Comparison of ENCODE assay signal across 18 mouse cellular contexts in the genomic region with DNA sequence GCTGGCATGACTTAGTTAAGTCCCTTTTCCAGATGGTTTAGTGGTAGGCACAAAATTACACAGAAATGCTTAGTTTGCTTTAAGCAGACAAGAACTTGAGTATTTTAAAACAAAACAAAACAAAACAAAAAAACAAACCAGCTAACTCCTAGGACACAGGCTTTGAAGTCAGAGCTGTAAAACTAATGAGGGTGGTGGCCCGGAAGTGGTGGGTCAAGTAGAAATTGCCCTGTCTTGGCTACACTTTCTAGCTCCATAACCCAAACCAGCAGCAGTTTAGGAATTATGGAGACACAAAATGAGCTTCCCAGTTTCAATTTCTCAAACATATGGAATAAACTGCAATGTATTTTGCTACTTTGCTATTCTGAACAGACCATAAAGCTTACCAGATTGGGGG. TPM values are rescaled to one million over a fixed set of nuclear protein-coding genes. Genes with fewer than 3 reads are reported as not detected.
A peak's percentile ranks its signal among the peaks of the same experiment; 100 is the strongest.
DNase-seq lines count a peak whose midpoint lies in the region; ATAC-seq and TF ChIP-seq lines count a peak whose summit lies in the region.
"Had no signal": no experiment of that assay in that cellular context is flagged by ENCODE, and none has a peak within 500 bp of the region (broad histone marks: within the 10 kb centered on the region; RNA-seq: fewer than 3 reads in every experiment).

No protein-coding gene starts in this region.

- no peaks in the 10 kb centered on the region for H3K27me3 ChIP-seq in embryonic facial prominence, embryonic 15.5 days
- no peaks in the 10 kb centered on the region for H3K27me3 ChIP-seq in embryonic facial prominence, embryonic 10.5 days (replicated peaks; ENCODE audit: low read depth, poor library complexity, severe bottlenecking)
- H3K27me3 ChIP-seq in lung, embryonic 14.5 days (ENCODE audit: insufficient read depth, low read length): no peaks in the 10 kb centered on the region
- H3K27me3 ChIP-seq: forebrain, embryonic 15.5 days; heart, embryonic 13.5 days; Patski had no signal

- no peak overlapping the region for H3K9ac ChIP-seq in embryonic facial prominence, embryonic 15.5 days
- no peak overlapping the region for H3K9ac ChIP-seq in lung, embryonic 14.5 days
- H3K9ac ChIP-seq: forebrain, embryonic 15.5 days; heart, embryonic 13.5 days had no signal

- no peak overlapping the region for H3K4me2 ChIP-seq in embryonic facial prominence, embryonic 15.5 days (replicated peaks)
- H3K4me2 ChIP-seq in lung, embryonic 14.5 days: no peak overlapping the region
- H3K4me2 ChIP-seq: forebrain, embryonic 15.5 days; heart, embryonic 13.5 days had no signal

- H3K4me1 ChIP-seq in embryonic facial prominence, embryonic 15.5 days: peaks cover 14% of the 10 kb centered on the region; the same call in 1 of the 2 replicates
- H3K4me1 ChIP-seq in embryonic facial prominence, embryonic 10.5 days: peaks cover 54% of the 10 kb centered on the region
- H3K4me1 ChIP-seq in lung, embryonic 14.5 days (ENCODE audit: insufficient read depth): peaks cover 9% of the 10 kb centered on the region; the same call in 1 of the 2 replicates

- 0 out of 2 replicates have a peak overlapping the region, but pooled peaks have one; percentile 3 for H3K27ac ChIP-seq in embryonic facial prominence, embryonic 15.5 days (replicated peaks)
- H3K27ac ChIP-seq in embryonic facial prominence, embryonic 10.5 days (replicated peaks): no peak overlapping the region
- H3K27ac ChIP-seq in lung, embryonic 14.5 days (ENCODE audit: low read depth): no peak overlapping the region
- H3K27ac ChIP-seq: forebrain, embryonic 15.5 days; heart, embryonic 13.5 days had no signal

- H3K9me3 ChIP-seq in embryonic facial prominence, embryonic 15.5 days (replicated peaks): no peaks in the 10 kb centered on the region
- H3K9me3 ChIP-seq in embryonic facial prominence, embryonic 10.5 days: no peaks in the 10 kb centered on the region
- no peaks in the 10 kb centered on the region for H3K9me3 ChIP-seq in lung, embryonic 14.5 days (ENCODE audit: low read depth, low read length)
- H3K9me3 ChIP-seq: forebrain, embryonic 15.5 days; heart, embryonic 13.5 days had no signal

- H3K4me3 ChIP-seq in embryonic facial prominence, embryonic 15.5 days (replicated peaks): no peak overlapping the region
- H3K4me3 ChIP-seq in embryonic facial prominence, embryonic 10.5 days: no peak overlapping the region
- H3K4me3 ChIP-seq in lung, embryonic 14.5 days (ENCODE audit: low read depth, low read length): no peak overlapping the region
- H3K4me3 ChIP-seq: forebrain, embryonic 15.5 days; heart, embryonic 13.5 days had no signal

- no peaks in the 10 kb centered on the region for H3K36me3 ChIP-seq in embryonic facial prominence, embryonic 15.5 days
- H3K36me3 ChIP-seq in embryonic facial prominence, embryonic 10.5 days (replicated peaks): no peaks in the 10 kb centered on the region; the same call in 1 of the 2 replicates
- no peaks in the 10 kb centered on the region for H3K36me3 ChIP-seq in lung, embryonic 14.5 days (ENCODE audit: insufficient read depth)
- H3K36me3 ChIP-seq: forebrain, embryonic 15.5 days had no signal

- WGBS in embryonic facial prominence, embryonic 15.5 days: 42% methylated on average over 1 of the region's 1 CpGs
- WGBS in embryonic facial prominence, embryonic 10.5 days: 78% methylated on average over 1 of the region's 1 CpGs
- WGBS in lung, embryonic 14.5 days: 41% methylated on average over 1 of the region's 1 CpGs

- no peak for TF ChIP-seq CTCF in lung, embryonic 14.5 days (IDR thresholded peaks at IDR 0.05; ENCODE audit: low read depth)

- DNase-seq in embryonic facial prominence, embryonic 10.5 days (ENCODE audit: low spot score): no peak
- peak; percentile 67 for DNase-seq in kidney, postnatal 10 days
- no peak for DNase-seq in kidney, adult 8-10 months
- DNase-seq in lung, embryonic 14.5 days: peak; percentile 33
- DNase-seq in lung, postnatal 14 days: no peak
- DNase-seq in kidney, postnatal 36 days: peak; percentile 26 to 46
- no peak for DNase-seq in right cerebral cortex, postnatal 4 days
- DNase-seq: adrenal gland, postnatal 14 days; cerebellum, adult 11-12 months; cerebellum, adult 9-10 months; cerebellum, postnatal 25 days; gastrocnemius, postnatal 36 days; heart, postnatal 36 days had no signal

- no peak for ATAC-seq in embryonic facial prominence, embryonic 15.5 days (ENCODE audit: insufficient number of reproducible peaks, low FRiP score, low TSS enrichment, low read depth)
- no peak for ATAC-seq in lung, embryonic 14.5 days (ENCODE audit: insufficient read depth)
- ATAC-seq: activated CD4-positive, CD25-positive, alpha-beta regulatory T cell, adult 4 months; forebrain, embryonic 15.5 days; Patski had no signal

RNA-seq across cellular contexts. Expression of a gene that starts 39.9 kb away (rescaled TPM):
- 9.8 TPM in 2 replicates for polyA plus RNA-seq in embryonic facial prominence, embryonic 15.5 days (2015; fragmentation: Nextera tagmentation; extraction: Ambion mirVana)
- polyA plus RNA-seq in embryonic facial prominence, embryonic 10.5 days (2016; fragmentation: Nextera tagmentation; extraction: Ambion mirVana): 13.2 and 14.2 TPM in 2 replicates
- 6.8 and 7.4 TPM in 2 replicates for polyA plus RNA-seq in lung, embryonic 14.5 days (2014; fragmentation: Nextera tagmentation; extraction: Ambion mirVana)
- polyA plus RNA-seq: activated CD4-positive, CD25-positive, alpha-beta regulatory T cell, adult 4 months had no signal

Comparison
In these comparisons a context has a peak if more than half of its experiments do, and no peak if none do; other contexts are left out.
1. DNase-seq: peak in kidney, postnatal 10 days (single experiment), lung, embryonic 14.5 days (single experiment) and kidney, postnatal 36 days (2 of 2); none in embryonic facial prominence, embryonic 10.5 days (single experiment), kidney, adult 8-10 months (0 of 2), lung, postnatal 14 days (single experiment) and right cerebral cortex, postnatal 4 days (single experiment).